Mouse (Mus musculus): ENCODE results near the gene Ncmap. TPM values are rescaled to one million over a fixed set of nuclear protein-coding genes. Genes with fewer than 3 reads are reported as not detected.

The Ncmap gene
- not detected in 3 replicates for total RNA-seq (2017)

DNA sequence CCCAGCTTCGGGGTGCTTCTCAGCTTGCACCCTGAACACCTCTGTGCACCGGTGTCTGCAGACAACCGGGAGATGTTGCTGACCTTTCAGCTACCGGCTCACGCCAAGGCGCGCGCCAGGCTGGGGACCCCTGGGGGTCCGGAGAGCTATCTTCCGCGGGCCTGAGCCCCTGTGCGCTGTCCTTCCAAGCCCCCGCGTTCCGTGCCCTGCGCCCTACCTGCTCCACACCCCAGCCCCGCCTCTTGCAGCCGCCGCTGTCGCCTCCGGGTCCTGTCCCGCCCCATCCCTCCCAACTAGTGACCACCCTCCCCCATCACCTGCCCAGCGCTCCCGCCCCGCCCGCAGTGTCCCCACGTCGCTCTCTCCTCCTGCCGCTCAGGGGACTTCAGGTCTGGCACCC, at the start of gene Ncmap:
Gene Ncmap, minus strand, starts transcription at position 237 of the 400 bp plus-strand sequence.
- no peak for ATAC-seq (replicated peaks; ENCODE audit: insufficient number of reproducible peaks, low FRiP score, low TSS enrichment, poor library complexity, severe bottlenecking)

DNA sequence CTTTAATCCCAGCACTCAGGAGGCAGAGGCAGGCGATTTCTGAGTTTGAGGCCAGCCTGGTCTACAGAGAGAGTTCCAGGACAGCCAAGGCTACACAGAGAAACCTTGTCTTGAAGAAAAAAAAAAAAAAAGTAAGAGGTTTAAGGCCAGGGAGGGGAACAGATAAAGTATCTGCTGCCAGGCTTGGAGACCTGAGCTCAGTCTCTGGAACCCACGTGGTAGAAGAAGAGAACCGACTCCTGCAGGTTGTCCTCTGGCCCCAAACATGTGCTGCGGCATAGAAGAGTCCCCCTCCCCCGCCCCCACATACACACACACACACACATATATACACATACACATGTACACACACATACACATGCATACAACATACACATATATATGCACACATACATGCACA, 44.4 kb upstream of the Ncmap start:
- no peak for ATAC-seq (replicated peaks; ENCODE audit: insufficient number of reproducible peaks, low FRiP score, low TSS enrichment, poor library complexity, severe bottlenecking)

DNA sequence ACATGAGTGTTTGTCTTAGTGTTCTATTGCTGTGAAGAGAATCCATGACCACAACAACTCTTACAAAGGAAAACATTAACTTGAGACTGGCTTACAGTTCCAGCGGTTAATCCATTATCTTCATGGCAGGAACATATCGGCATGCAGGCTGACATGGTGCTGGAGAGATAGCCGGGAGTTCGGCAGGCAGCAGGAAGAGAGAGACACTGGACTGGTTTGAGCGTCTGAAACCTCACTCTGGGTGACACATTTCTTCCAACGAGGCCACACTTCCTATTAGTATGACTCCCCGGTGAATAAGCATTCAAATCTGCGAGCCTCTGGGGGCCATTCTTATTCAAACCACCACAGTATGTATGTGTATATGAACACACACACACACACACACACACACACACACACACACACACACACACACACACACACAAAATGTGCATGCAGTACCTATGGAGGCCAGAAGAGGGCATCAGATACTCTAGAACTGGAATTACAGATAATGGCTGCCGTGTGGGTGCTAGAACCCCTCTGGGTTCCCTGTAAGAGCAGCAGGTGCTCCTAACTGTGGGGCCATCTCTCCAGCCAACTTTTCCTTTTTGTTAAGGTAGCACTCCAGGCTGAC, 42.0 kb upstream of the Ncmap start:
- peak; percentile 66 for ATAC-seq (replicated peaks; ENCODE audit: insufficient number of reproducible peaks, low FRiP score, low TSS enrichment, poor library complexity, severe bottlenecking)

DNA sequence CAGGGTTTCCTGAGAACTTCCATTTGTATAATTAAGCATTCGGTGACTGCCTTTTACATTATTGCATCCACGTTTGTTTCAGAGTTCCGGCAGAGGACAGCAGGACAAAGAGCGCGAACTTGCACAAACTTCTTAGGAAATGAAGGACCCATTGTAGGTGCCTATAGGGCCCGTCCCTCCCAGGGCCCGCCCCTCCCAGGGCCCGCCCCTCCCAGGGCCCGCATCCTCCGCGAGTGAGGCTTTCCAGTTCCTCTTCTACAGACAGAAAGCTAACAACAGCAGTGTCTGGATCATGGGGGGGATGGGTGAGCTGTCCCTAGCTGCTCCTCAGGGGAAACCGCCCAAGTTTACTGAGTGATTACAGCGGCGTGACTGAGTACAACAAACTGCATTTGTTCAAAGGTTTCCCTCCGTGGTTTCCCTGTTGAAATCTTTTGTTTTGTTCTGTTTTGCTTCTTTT, 41.2 kb upstream of the Ncmap start:
- peak; percentile 89 for ATAC-seq (replicated peaks; ENCODE audit: insufficient number of reproducible peaks, low FRiP score, low TSS enrichment, poor library complexity, severe bottlenecking)

DNA sequence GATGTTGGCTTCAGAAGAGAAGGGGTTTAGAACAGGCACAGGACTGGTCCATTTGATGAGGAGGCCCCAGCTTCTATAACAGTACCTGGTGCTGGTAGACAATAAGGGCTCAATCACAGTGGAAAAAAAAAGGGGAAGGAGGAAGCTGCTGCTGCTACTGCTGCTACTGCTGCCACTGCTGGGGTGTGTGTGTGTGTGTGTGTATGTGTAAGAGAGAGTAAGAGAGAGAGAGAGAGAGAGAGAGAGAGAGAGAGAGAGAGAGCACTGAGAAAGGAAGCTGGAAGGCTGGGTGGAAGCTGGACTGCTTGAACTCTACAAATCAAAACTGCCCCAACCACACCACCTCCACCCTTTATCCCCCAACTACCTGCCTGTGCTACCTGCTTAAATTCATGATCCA, 39.9 kb upstream of the Ncmap start:
- no peak for ATAC-seq (replicated peaks; ENCODE audit: insufficient number of reproducible peaks, low FRiP score, low TSS enrichment, poor library complexity, severe bottlenecking)

DNA sequence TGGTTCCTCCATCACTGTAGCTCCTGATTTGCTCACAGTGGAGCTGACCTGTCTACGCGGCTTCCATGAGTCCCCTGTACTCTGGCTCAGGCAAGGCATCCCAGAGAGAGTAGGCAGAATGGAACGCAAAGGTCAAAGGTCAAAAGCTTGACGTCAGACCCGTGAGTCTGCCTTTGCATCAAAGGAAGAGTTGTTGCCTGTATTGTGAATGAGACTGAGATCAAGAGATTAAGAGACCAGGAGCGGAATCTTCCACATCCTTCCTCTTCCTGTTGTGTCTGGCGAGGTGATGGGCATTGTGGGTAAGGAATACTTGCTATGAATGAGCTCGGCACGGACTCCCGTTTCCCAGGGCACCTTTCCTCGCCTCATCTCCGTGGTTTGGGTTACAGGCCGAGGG, 38.3 kb upstream of the Ncmap start:
- ATAC-seq (replicated peaks; ENCODE audit: insufficient number of reproducible peaks, low FRiP score, low TSS enrichment, poor library complexity, severe bottlenecking): no peak

DNA sequence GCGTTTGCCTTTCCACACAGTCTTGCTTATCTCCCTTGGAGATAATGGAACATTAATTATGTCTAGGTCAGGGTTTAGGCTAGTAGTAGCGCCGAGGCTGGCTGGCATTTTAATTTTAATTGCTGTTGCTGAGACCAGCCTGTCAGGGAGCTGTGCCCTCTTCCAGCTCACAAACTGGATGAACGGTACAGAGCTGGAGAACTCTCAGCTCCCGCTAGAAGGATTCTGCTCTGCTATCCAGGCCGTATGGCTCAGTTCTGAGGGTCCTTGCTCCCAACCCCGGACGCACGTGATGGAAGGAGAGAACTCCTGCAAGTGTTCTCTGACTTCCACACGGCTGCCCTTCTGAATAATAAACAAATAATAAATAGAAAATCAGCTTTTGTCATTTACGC, 36.4 kb upstream of the Ncmap start:
- no peak for ATAC-seq (replicated peaks; ENCODE audit: insufficient number of reproducible peaks, low FRiP score, low TSS enrichment, poor library complexity, severe bottlenecking)

DNA sequence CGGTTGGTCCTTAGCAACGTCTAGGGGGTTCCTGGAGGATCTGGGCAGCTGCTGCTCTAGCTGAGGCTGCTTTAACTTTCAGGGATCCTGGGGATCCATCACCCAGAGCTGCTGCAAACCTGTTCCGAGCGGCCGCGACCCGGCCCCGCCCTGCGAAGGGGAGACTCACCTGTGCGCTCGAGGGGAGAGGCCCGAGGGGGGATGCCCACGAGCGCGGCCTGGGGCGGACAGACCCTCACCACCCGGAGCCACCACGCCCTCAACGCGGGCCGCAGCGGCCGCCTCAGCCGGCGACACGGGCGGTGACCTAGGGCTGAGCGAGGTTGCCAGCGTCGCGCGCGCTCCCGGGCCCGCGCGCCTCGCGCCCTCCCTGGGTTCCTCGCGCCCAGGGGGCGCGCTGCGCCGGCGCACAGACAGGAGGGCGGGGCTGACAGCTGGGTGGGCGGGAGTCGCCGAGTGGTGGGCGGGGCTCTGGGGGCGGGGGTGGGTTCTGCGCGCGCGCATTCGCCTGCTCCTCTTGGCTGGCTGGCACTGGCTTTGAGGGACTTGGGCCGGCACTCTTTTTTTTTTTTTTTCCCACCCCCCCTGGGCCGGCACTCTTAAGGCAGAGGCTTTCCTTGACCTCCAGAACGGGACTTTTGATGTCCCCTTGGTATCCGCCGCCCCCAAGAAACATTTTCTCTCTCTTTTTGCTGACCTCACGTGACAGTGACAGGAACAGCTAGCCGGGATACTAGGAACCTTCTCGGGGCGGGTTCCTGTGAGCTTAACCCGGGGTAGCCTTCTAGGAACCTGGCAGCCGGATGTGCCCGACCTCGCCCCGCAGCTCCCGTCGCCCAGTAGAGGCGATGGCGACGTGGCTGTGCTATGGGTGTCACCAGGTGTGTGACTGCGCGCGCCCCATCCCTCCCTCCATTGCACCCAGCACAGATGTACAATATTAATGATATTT, 35.7 kb upstream of the Ncmap start, which contains the start of gene Rcan3:
Gene Rcan3, minus strand, starts transcription at position 411 of the 952 bp plus-strand sequence.
- peak; percentile 66 for ATAC-seq (replicated peaks; ENCODE audit: insufficient number of reproducible peaks, low FRiP score, low TSS enrichment, poor library complexity, severe bottlenecking)

DNA sequence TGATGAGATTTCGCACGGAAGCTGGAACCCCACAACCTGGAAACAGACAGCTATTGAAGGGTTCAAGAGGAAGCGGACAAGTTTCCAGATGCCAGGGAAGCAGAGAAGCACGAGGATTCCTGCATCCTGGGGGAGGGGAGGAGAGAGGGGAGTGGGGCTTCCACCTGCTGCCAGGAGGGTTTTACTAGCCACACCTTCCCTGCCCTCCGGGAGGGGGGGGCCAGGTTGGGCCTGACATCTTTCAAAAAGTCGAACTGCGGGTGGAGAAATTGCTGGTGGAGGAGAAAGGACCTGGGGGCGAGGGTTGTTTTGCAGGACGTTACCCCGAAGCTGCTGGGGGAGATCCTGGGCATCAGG, 35.0 kb upstream of the Ncmap start:
- no peak for ATAC-seq (replicated peaks; ENCODE audit: insufficient number of reproducible peaks, low FRiP score, low TSS enrichment, poor library complexity, severe bottlenecking)

DNA sequence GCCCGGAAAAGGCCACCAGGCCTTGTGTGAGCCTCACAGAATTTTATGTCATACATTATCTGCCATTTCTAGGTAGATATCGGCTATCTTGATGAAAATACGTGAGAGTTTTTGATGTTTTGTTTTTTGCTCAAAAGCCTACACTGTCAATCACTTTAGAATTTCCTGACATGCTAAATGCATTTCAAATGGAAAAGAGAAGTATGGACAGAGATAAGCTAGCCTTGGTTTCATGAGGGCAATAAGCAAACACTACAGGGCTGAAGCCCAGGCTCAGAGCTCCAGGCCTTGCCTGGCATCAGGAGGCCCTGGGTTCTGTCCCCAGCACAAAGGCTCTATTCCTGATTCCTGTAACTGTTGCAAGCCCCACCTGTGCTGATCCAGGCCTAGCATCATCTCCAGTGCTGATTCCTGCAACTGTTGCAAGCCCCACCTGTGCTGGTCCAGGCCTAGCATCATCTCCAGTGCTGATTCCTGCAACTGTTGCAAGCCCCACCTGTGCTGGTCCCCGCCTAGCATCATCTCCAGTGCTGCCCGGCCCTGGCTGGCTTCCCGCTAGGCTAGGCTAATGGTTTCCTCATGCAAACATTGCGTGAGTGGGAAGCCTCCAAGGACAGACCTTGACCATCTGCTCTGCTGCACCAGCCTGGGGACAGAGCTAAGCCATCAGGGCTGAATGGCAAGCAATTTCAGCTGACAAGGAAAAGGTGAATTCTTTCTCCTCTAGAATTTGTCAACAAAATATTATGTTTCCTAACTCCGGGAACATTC, 32.1 kb upstream of the Ncmap start:
- ATAC-seq (replicated peaks; ENCODE audit: insufficient number of reproducible peaks, low FRiP score, low TSS enrichment, poor library complexity, severe bottlenecking): no peak

DNA sequence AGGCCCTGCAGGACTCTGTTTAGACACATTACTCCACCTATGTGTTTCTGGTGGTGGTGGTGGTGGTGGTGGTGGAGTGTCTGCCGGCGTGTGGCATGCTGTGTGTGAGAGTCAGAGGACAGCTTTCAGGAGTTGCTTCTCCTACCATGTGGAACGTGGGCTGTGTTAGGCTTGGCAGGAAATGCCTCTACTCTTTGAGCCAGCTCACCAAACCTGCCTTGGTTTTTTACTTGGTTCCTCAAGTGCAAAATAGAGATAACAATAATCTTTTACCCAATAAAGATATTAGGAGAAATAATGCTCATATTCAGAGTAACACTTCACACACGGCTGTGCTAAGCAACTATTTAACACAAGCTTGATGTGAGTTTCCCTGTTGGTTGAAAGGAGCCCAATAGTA, 31.4 kb upstream of the Ncmap start:
- no peak for ATAC-seq (replicated peaks; ENCODE audit: insufficient number of reproducible peaks, low FRiP score, low TSS enrichment, poor library complexity, severe bottlenecking)

DNA sequence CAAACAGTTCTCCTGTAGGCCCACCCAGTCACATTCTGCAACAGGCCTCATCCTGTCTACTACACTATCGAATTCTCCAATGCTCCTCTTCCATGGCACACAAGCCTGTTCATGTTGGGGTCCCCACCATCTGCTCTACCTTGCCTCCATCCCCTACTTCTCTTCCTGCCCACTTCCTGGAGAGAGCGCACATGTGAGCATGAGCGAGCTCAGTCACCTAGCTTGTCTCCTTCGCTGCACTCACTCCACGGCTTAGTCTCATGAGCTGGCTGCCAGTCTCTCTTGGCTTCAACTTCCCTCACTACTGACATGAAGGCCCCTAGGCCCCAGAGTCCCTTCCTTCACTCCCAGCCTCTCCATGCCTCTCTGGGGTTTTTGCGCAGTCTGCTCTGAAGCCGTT, 28.6 kb upstream of the Ncmap start:
- ATAC-seq (replicated peaks; ENCODE audit: insufficient number of reproducible peaks, low FRiP score, low TSS enrichment, poor library complexity, severe bottlenecking): no peak

DNA sequence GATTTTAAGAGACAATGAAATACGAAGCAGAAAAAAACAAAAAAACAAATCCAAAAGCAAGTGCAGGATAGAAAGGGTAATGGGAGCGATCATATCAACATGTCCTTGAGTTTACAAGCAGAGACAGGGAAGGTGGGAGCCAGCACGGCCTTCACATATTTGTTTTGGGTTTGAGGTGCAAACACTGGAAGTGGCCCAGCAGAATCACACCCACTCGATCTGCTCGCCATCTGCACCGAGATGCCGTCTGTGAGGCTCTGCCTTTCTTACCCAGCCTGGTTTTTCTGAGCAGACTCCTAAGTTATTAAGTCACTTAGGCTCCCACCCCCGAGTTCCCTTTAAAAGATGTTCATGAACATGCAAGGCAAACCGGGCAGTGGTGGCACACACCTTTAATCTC, 27.6 kb upstream of the Ncmap start:
- ATAC-seq (replicated peaks; ENCODE audit: insufficient number of reproducible peaks, low FRiP score, low TSS enrichment, poor library complexity, severe bottlenecking): no peak

DNA sequence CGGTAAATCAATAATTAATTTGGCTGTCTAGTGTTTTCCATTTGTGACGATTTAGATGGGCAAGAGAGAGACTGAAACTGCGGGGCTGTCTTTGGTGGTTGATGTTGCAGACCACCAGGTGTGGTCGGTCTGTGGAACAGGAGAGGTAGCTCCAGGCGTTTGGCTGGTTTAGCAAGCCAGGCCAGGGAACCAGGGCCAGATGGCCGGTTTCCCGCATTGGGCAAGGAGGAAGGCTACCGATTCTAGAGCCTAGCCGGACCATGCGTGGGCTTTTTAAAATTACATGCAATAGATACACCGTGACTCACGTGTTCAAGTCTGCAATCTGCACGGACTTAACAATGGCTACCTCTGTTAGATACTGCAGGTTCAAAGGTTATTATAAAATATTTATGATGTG, 22.9 kb upstream of the Ncmap start:
- ATAC-seq (replicated peaks; ENCODE audit: insufficient number of reproducible peaks, low FRiP score, low TSS enrichment, poor library complexity, severe bottlenecking): no peak

DNA sequence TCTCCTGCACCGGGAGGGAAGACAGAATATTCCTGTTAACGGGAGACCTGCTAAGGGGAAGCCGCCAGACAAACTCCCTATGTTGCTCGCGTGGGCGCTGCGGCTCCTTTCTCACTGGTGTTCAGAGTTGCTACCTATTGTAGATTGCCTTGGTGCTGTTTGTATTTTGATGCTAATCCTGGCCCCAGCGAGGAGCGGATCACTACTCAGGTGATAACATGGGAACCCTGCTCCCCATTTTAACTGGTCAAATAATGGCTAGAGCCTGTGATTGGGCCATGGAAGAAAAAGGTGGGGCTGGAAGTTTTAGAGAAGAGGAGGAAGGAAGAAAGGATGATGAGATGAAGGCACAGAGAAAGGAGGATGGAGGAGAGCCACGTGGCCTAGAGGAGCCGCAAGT, 22.4 kb upstream of the Ncmap start:
- no peak for ATAC-seq (replicated peaks; ENCODE audit: insufficient number of reproducible peaks, low FRiP score, low TSS enrichment, poor library complexity, severe bottlenecking)

DNA sequence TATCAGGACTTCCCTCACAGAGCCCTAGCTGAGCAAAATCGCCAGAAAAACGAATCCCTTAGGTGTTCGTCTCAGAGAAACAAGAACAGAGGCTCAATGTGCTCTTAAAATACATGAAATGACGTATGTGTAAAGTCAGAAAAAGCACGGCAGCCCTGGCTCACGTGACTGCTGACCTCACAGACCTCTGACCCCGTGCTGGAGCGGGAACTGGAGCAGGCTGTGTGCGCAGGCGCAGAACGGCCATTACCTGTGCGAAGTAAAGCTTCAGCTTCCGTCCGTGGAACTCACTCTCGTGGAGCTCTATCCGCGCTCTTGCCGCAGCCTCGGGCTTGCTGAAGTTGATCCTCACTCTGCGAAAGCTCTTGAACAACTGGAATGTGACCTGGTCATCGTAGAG, 22.0 kb upstream of the Ncmap start:
- ATAC-seq (replicated peaks; ENCODE audit: insufficient number of reproducible peaks, low FRiP score, low TSS enrichment, poor library complexity, severe bottlenecking): no peak

DNA sequence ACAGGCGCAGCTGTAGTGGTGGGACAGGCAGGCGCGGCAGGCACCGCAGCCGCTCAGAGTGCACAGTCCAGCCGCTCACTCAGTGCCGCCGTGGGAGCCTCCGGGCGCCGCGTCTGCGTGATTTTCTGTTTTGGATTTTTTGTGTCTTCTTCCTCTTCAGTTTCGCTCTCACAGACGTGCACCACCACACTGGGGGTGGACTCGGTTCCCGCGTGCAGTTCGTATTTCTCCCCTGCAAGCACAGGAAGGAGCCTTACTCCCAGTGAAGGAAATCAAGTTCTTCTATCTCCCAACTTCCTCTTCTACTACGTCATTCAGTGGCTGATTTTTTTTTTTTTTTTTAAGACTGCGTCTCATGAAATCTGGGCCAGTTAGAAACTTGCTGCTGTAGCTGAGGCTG, 18.3 kb upstream of the Ncmap start:
- peak; percentile 68 for ATAC-seq (replicated peaks; ENCODE audit: insufficient number of reproducible peaks, low FRiP score, low TSS enrichment, poor library complexity, severe bottlenecking)

DNA sequence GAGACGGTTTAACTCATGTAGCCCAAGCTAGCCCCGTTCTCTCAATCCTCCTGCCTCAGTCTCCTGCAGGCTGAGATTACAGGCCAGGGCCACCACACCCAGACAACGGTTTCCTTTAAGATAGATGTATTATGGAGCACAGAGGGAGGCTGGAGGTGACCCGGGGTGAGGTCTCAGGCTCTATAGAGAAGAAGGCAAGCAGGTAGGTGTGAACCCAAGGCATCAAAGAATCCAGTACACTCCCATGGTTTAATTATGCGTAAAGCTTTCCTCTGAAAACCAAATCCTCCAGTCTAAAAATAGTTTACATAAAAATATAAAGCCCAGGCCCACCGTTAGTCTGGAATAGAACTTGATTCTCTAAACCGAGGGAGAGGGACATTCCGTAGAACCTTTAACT, 15.5 kb upstream of the Ncmap start:
- no peak for ATAC-seq (replicated peaks; ENCODE audit: insufficient number of reproducible peaks, low FRiP score, low TSS enrichment, poor library complexity, severe bottlenecking)

DNA sequence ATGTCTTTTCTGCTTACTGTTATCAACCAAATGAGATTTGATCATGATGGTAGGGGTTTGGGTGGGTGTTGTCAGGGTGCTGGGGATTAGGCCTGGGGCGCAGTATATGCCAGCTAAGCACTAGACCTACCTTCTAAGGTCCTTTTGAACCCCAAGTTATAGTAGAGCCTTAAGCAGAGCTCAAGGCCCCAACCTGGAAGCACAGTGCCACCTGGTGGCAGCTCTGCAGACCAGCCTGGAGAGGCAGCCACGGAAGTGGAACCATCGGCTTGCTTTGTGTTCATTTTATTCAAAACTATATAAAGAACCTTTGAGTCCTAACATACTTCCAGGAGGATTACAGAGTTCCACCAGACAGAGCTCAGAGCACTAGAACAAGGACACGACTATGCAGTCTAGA, 13.6 kb upstream of the Ncmap start:
- ATAC-seq (replicated peaks; ENCODE audit: insufficient number of reproducible peaks, low FRiP score, low TSS enrichment, poor library complexity, severe bottlenecking): peak; percentile 84; the same call in 1 of the 2 replicates
